Mouse (Mus musculus): ENCODE measurements around the gene Nr1h2. TPM values are rescaled to one million over a fixed set of nuclear protein-coding genes. Genes with fewer than 3 reads are reported as not detected.

The Nr1h2 gene
- total and polyA plus RNA-seq, 3 experiments = 13.9 to 50.0 (median 43.8) TPM

- H3K27ac ChIP-seq (ENCODE audit: insufficient read depth, low read depth) = no peak overlapping the region
- no peaks in the 10 kb centered on the region for H3K9me3 ChIP-seq (replicated peaks; ENCODE audit: low read length)
- in situ Hi-C loops (cut with MboI; ENCODE audit: low pct_ligation_motif_present, low pct_unique_long_range_greater_than_20kb, low sequenced_read_pairs) (no loop called here), dilution Hi-C loops (cut with MboI; ENCODE audit: extremely low pct_ligation_motif_present, extremely low pct_unique_long_range_greater_than_20kb, low sequenced_read_pairs) (no loop called here)
- no peak overlapping the region for H3K9ac ChIP-seq (ENCODE audit: insufficient read depth, low read depth)
- no peaks in the 10 kb centered on the region for H3K36me3 ChIP-seq (replicated peaks in 1 of 2; ENCODE audit: control insufficient read depth in 1 of 2, insufficient read depth in 1 of 2, low read length in 1 of 2)
- TF ChIP-seq IRF4 (IDR thresholded peaks at IDR 0.05; ENCODE audit: low read depth, low read length) = no peak
- TF ChIP-seq POLR2A (IDR thresholded peaks at IDR 0.05; ENCODE audit: low read depth, low read length) = no peak
- TF ChIP-seq MAFK (IDR thresholded peaks at IDR 0.05; ENCODE audit: insufficient replicate concordance, low read length) = no peak
- TF ChIP-seq JUND (conservative IDR thresholded peaks at IDR 0.05; ENCODE audit: low read depth, low read length) = no peak
- H3K27me3 ChIP-seq (replicated peaks) = no peaks in the 10 kb centered on the region
- H3K4me2 ChIP-seq (ENCODE audit: insufficient read depth, low read depth, poor library complexity, severe bottlenecking) = no peak overlapping the region
- H3K4me3 ChIP-seq (replicated peaks in 1 of 3; ENCODE audit: low read depth in 2 of 3, low read length in 2 of 3, poor library complexity in 1 of 3) = no peak overlapping the region
- H3K4me1 ChIP-seq (ENCODE audit: control insufficient read depth in 1 of 2, insufficient read depth in 2 of 2) = peaks cover 3 to 35% of the 10 kb centered on the region in 2 experiments; a peak in 3 of 4 replicates
- DNase-seq (ENCODE audit: extremely low read depth) = no peak
- H3K79me2 ChIP-seq (replicated peaks; ENCODE audit: control insufficient read depth, extremely low read depth, insufficient read depth, poor library complexity, severe bottlenecking) = no peaks in the 10 kb centered on the region
Observed at GRCm38 (mm10) chr7:44564486-44564885, 10.7 kb upstream of the Nr1h2 start.

- H3K9ac ChIP-seq (ENCODE audit: insufficient read depth, low read depth) = no peak overlapping the region
- no peaks in the 10 kb centered on the region for H3K9me3 ChIP-seq (replicated peaks; ENCODE audit: low read length)
- no peak overlapping the region for H3K4me2 ChIP-seq (ENCODE audit: insufficient read depth, low read depth, poor library complexity, severe bottlenecking)
- in situ Hi-C loops (cut with MboI; ENCODE audit: low pct_ligation_motif_present, low pct_unique_long_range_greater_than_20kb, low sequenced_read_pairs) (no loop called here), dilution Hi-C loops (cut with MboI; ENCODE audit: extremely low pct_ligation_motif_present, extremely low pct_unique_long_range_greater_than_20kb, low sequenced_read_pairs) (no loop called here)
- H3K27ac ChIP-seq (ENCODE audit: insufficient read depth, low read depth) = no peak overlapping the region
- peaks cover 3 to 25% of the 10 kb centered on the region in 2 experiments; a peak in 3 of 4 replicates for H3K4me1 ChIP-seq (ENCODE audit: control insufficient read depth in 1 of 2, insufficient read depth in 2 of 2)
- no peak for DNase-seq (ENCODE audit: extremely low read depth)
- H3K79me2 ChIP-seq (replicated peaks; ENCODE audit: control insufficient read depth, extremely low read depth, insufficient read depth, poor library complexity, severe bottlenecking) = no peaks in the 10 kb centered on the region
- TF ChIP-seq TBP (conservative IDR thresholded peaks at IDR 0.05; ENCODE audit: low read depth, low read length) (no peak), SIN3A (IDR thresholded peaks at IDR 0.05; ENCODE audit: low read length) (no peak), IRF4 (IDR thresholded peaks at IDR 0.05; ENCODE audit: low read depth, low read length) (no peak), USF1 (IDR thresholded peaks at IDR 0.05; ENCODE audit: low read depth, low read length) (no peak), MAFK (IDR thresholded peaks at IDR 0.05; ENCODE audit: insufficient replicate concordance, low read length) (no peak), NRF1 (IDR thresholded peaks at IDR 0.05; ENCODE audit: low read depth, low read length) (no peak)
- no peak overlapping the region for H3K4me3 ChIP-seq (replicated peaks in 1 of 3; ENCODE audit: low read depth in 2 of 3, low read length in 2 of 3, poor library complexity in 1 of 3)
- no peaks in the 10 kb centered on the region for H3K36me3 ChIP-seq (replicated peaks in 1 of 2; ENCODE audit: control insufficient read depth in 1 of 2, insufficient read depth in 1 of 2, low read length in 1 of 2)
- no peaks in the 10 kb centered on the region for H3K27me3 ChIP-seq (replicated peaks)
Observed at GRCm38 (mm10) chr7:44563284-44563683, 9.5 kb upstream of the Nr1h2 start.

GRCm38 (mm10) chr7:44560435-44561400 is 7.0 kb upstream of the Nr1h2 start:
- no peaks in the 10 kb centered on the region for H3K36me3 ChIP-seq (replicated peaks in 1 of 2; ENCODE audit: control insufficient read depth in 1 of 2, insufficient read depth in 1 of 2, low read length in 1 of 2)
- H3K4me3 ChIP-seq (replicated peaks in 1 of 3; ENCODE audit: low read depth in 2 of 3, low read length in 2 of 3, poor library complexity in 1 of 3) = no peak overlapping the region
- no peaks in the 10 kb centered on the region for H3K9me3 ChIP-seq (replicated peaks; ENCODE audit: low read length)
- TF ChIP-seq CTCF (conservative IDR thresholded peaks at IDR 0.05 in 1 of 2, IDR thresholded peaks at IDR 0.05 in 1 of 2; ENCODE audit: low read depth in 2 of 2, low read length in 2 of 2) (peak; percentile 44 to 92), ZNF384 (IDR thresholded peaks at IDR 0.05; ENCODE audit: low read depth, low read length) (no peak), HCFC1 (IDR thresholded peaks at IDR 0.05; ENCODE audit: low read depth, low read length) (no peak), ZC3H11A (IDR thresholded peaks at IDR 0.05; ENCODE audit: low read depth, low read length) (peak; percentile 59), SMC3 (IDR thresholded peaks at IDR 0.05; ENCODE audit: low read depth, low read length) (peak; percentile 92), RAD21 (IDR thresholded peaks at IDR 0.05; ENCODE audit: low read depth, low read length) (peak; percentile 90), PAX5 (IDR thresholded peaks at IDR 0.05; ENCODE audit: low read length) (no peak), IRF4 (IDR thresholded peaks at IDR 0.05; ENCODE audit: low read depth, low read length) (peak; percentile 14; the same call in 1 of the 2 replicates), KAT2A (IDR thresholded peaks at IDR 0.05; ENCODE audit: insufficient replicate concordance, low read length) (no peak)
- no peak overlapping the region for H3K9ac ChIP-seq (ENCODE audit: insufficient read depth, low read depth)
- H3K4me1 ChIP-seq (ENCODE audit: control insufficient read depth in 1 of 2, insufficient read depth in 2 of 2) = peaks cover 6 to 37% of the 10 kb centered on the region in 2 experiments; a peak in 3 of 4 replicates
- DNase-seq (ENCODE audit: extremely low read depth) = peak; percentile 86
- H3K79me2 ChIP-seq (replicated peaks; ENCODE audit: control insufficient read depth, extremely low read depth, insufficient read depth, poor library complexity, severe bottlenecking) = no peaks in the 10 kb centered on the region
- in situ Hi-C loops (cut with MboI; ENCODE audit: low pct_ligation_motif_present, low pct_unique_long_range_greater_than_20kb, low sequenced_read_pairs) (no loop called here), dilution Hi-C loops (cut with MboI; ENCODE audit: extremely low pct_ligation_motif_present, extremely low pct_unique_long_range_greater_than_20kb, low sequenced_read_pairs) (no loop called here)
- no peak overlapping the region for H3K4me2 ChIP-seq (ENCODE audit: insufficient read depth, low read depth, poor library complexity, severe bottlenecking)
- no peaks in the 10 kb centered on the region for H3K27me3 ChIP-seq (replicated peaks)
- no peak overlapping the region for H3K27ac ChIP-seq (ENCODE audit: insufficient read depth, low read depth)

Measured in CH12.LX (cell line).